Mouse (Mus musculus) ES-Bruce4 (cell line): ENCODE results near the gene Kif2a. TPM values are rescaled to one million over a fixed set of nuclear protein-coding genes. Genes with fewer than 3 reads are reported as not detected.
"Not testable (repeated sequence)": the region's sequence is repeated elsewhere in the genome, so short reads cannot be mapped to it uniquely, and the experiment has no call there.

Experiments
- H3K27ac ChIP-seq: 2 replicates; pipeline ENCODE4 v1.5.1; 2012; ENCODE audit warnings: low read length, inconsistent platforms; ENCODE audit not compliant: insufficient read depth
- H3K27me3 ChIP-seq: 2 replicates; pipeline ENCODE4 v1.6.1; 2012; ENCODE audit warnings: mild to moderate bottlenecking, low read length, inconsistent platforms; ENCODE audit not compliant: control insufficient read depth, poor library complexity, insufficient read depth, severe bottlenecking
- H3K36me3 ChIP-seq: 2 replicates; pipeline ENCODE4 v1.6.1; 2012; ENCODE audit warnings: inconsistent platforms, mild to moderate bottlenecking, low read length, moderate library complexity; ENCODE audit not compliant: control insufficient read depth, poor library complexity, insufficient read depth, severe bottlenecking
- H3K4me1 ChIP-seq: one replicate; pipeline ENCODE4 v1.8.1; 2011; ENCODE audit warnings: low read length; ENCODE audit not compliant: control insufficient read depth, insufficient read depth
- H3K4me3 ChIP-seq: 2 replicates; pipeline ENCODE4 v1.5.1; 2011; ENCODE audit warnings: low read depth, mild to moderate bottlenecking, low read length
- H3K9ac ChIP-seq: 2 replicates; pipeline ENCODE4 v1.6.1; 2012; ENCODE audit warnings: low read depth, mild to moderate bottlenecking, inconsistent platforms; ENCODE audit not compliant: poor library complexity, severe bottlenecking
- H3K9me3 ChIP-seq: replicated peaks from 2 replicates; pipeline ENCODE4 v1.6.1; 2012; ENCODE audit warnings: mild to moderate bottlenecking, low read length, inconsistent platforms; ENCODE audit not compliant: control insufficient read depth, poor library complexity, insufficient read depth, severe bottlenecking
- CTCF ChIP-seq: IDR thresholded peaks from one replicate; pipeline ENCODE4 v1.8.1; 2011; ENCODE audit warnings: low read depth, low read length
- EP300 ChIP-seq: IDR thresholded peaks from 2 replicates; pipeline ENCODE4 v1.6.1; 2011; ENCODE audit warnings: low read depth, low read length; ENCODE audit not compliant: insufficient read depth
- POLR2A ChIP-seq: IDR thresholded peaks from one replicate; pipeline ENCODE4 v1.8.1; 2011; ENCODE audit warnings: low read length; ENCODE audit not compliant: insufficient read depth
- polyA plus RNA-seq: library from polyadenylated mRNA; stranded (reverse); fragments of >200 nt; gene quantifications from 2 replicates; pipeline ENCODE4 v1.2.4, GENCODE M21; 2011; ENCODE audit warnings: low read depth; ENCODE audit not compliant: missing spikeins, insufficient read depth, insufficient read length

The Kif2a gene
- polyA plus RNA-seq, 1 experiment: 162 TPM

DNA sequence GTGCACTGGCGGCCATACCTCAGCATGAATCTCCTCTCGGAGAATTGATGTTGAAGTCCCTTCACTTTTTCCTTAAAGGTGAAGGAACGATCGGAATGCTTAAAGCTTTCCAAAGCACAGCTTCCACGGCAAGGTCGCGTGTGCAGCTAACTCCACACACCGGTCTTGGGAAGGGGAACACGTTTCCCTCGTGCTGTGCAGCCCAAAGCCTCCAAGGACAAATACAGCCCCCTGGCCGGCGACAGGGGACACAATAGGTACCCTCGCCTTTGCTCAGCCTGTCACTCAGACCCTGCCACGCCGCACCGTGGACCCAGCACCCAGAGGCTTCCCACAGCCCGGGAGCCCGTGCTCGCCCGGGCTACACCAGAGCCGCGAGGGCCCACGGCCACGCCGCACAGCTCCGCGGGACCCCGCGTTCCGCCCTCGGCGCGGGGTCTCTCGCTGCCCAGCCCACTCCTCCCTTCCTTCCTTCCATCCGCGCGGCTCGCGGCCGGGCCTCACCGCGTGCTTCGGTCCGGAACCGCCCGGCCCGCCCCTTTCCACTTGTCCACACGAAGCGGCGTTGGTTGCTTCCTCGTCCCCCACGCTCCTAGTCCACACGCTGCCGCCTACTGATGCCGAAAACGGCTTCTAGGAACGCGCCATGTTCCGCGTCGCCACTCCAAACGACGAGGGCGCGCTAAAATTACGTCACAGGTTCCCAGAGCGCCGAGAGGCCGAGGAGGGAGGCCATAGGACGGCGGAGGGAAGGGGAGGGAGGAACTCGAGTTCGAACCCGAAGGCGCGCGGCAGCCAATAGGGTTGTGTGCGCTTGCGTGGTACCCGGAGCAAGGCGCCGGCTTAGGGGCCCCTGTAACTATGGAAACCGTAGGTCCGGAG is 85.4 kb downstream of the Kif2a start, which contains the start of gene Ipo11:
Ipo11 (minus strand) TSS at position 703 of the 882 bp plus-strand sequence.
- Histone ChIP-seq H3K4me3 (peak within 1 kb of the TSS; percentile 93), H3K9me3 (no peaks in the 10 kb centered on the region), H3K27ac (0 out of 2 replicates have a peak within 1 kb of the TSS, but pooled peaks have one; percentile 9), H3K27me3 (no peaks in the 10 kb centered on the region), H3K4me1 (no peaks in the 10 kb centered on the region), H3K36me3 (no peaks in the 10 kb centered on the region), H3K9ac (peak within 1 kb of the TSS; percentile 89)
- TF ChIP-seq EP300 (no peak), POLR2A (no peak), CTCF (no peak)

DNA sequence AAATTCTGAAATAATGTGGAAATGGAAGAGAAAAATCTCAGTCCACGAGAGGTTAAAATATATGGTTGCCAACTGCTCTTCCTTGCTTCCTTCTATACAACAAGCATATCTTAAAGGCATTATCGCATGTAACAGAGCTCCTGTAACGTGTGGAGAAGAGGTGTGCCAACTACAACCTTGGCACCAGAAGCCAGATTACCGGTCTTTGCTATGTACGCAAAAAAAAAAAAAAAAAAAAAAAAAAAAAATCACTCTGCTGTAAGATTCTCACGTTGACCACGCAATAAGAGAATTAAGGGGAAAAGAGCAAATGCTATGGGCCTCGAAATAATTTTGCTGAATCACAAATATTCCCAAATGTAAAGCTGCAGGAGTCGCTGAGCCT is 86.1 kb downstream of the Kif2a start:
- H3K9me3 ChIP-seq: no peaks in the 10 kb centered on the region
- H3K4me3 ChIP-seq: peak overlapping the region; percentile 93
- H3K27ac ChIP-seq: no peak overlapping the region
- TF ChIP-seq EP300 (no peak), POLR2A (no peak), CTCF (no peak)
- no peaks in the 10 kb centered on the region for H3K4me1 ChIP-seq
- no peaks in the 10 kb centered on the region for H3K27me3 ChIP-seq
- peak overlapping the region; percentile 89 for H3K9ac ChIP-seq
- no peaks in the 10 kb centered on the region for H3K36me3 ChIP-seq

DNA sequence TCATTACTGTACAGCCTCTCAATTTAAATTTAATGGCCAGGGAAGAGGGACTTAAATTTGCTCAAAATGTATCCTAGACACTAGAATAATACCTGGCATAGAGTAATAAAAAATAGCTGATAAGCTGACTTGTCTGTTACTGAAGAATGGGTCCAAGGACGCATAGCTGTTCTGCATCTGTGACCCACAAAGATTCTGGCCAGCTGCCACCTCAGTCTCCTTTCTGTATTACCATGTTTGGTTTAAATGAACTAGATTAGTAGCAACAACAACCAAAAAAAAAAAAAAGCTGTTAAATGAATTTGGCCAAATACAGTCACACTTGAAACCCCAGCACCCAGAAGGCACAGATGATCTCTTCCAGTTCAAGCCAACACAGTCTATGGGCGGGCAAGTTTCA is 92.7 kb downstream of the Kif2a start:
- Histone ChIP-seq H3K27me3 (no peaks in the 10 kb centered on the region; the same call in 1 of the 2 replicates), H3K9ac (no peak overlapping the region), H3K9me3 (peaks cover 14% of the 10 kb centered on the region), H3K4me1 (no peaks in the 10 kb centered on the region), H3K27ac (no peak overlapping the region), H3K36me3 (peaks cover 11% of the 10 kb centered on the region), H3K4me3 (no peak overlapping the region)
- TF ChIP-seq CTCF (no peak), POLR2A (no peak), EP300 (no peak)

DNA sequence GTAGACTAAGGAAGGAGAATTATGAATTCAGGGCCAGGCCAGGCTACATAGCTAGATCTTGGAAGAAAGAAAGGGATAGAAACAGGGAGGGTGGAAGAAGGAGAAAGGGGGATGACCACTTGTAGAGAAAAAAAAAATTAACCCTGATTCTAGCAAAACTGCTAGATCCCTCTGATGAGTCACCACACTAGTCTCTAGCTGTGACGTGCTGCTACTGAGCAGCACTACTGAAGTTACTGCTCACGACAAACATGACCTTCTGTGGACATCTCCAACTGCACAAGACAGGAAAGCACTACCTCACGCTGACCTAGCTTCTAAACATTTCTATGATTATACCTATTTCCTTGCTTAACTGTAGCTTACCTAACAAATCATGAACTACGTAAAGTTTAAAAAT is 93.6 kb downstream of the Kif2a start:
- Histone ChIP-seq H3K4me3 (no peak overlapping the region), H3K27ac (no peak overlapping the region), H3K4me1 (no peaks in the 10 kb centered on the region), H3K9ac (no peak overlapping the region), H3K9me3 (peaks cover 14% of the 10 kb centered on the region), H3K27me3 (no peaks in the 10 kb centered on the region; the same call in 1 of the 2 replicates), H3K36me3 (peaks cover 16% of the 10 kb centered on the region)
- no peak for TF ChIP-seq CTCF
- no peak for TF ChIP-seq POLR2A
- no peak for TF ChIP-seq EP300

DNA sequence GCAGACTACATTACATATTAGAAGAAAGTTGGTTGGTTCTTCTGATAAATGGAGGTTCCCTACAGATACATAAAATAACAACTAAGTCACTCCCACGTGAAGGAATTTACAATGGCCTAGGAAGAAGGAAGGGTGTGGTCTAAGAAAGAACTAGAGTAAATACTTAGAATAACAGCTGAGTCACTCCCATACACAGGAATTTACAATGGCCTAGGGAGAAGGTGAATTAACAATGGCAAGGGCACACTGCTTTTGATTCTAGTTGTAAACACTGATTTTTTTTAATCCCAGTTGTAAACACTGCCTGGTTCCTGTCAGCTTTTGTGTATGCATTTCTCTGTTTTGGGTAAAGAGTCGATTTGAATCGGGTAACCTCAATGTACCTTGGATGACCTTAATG is 96.0 kb downstream of the Kif2a start:
- H3K4me3 ChIP-seq, H3K27ac ChIP-seq, H3K9ac ChIP-seq, H3K27me3 ChIP-seq, H3K4me1 ChIP-seq: not testable (repeated sequence)
- Histone ChIP-seq H3K9me3 (peaks cover 14% of the 10 kb centered on the region), H3K36me3 (peaks cover 32% of the 10 kb centered on the region)

DNA sequence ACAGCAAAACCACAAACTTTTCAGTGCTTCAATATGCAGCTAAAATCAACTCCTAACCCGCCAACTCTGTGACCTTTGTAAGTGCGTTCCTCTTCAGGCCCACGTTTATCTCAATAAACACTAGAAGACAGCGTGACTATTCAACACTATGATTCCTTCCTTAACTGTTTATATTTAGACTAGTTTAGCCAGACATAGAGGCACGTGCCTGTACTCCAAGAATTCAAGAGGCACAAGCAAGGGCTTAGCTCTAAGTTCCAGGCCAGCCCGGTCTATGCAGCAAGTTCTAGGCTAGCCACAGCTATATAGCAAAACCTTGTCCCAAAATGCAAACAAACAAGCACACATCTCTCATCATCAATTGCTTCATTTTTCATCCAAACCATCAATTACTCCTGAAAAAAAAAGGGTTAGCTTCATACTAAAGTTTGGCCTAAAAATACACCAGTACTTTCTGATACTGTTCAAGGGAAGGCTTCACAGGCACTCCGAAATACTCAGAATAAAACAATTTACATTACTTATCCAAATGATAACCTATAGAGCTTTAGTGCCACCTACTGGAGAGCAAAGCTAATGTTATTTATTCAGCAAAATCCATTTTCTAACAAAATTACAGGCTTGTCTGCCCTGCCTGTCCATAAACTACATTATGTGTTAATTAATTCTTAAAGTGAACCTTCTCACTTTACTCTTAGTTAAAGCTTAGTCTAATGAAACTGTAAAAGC is 103.4 kb downstream of the Kif2a start:
- TF ChIP-seq CTCF (no peak), EP300 (no peak), POLR2A (no peak)
- Histone ChIP-seq H3K9ac (no peak overlapping the region), H3K27me3 (no peaks in the 10 kb centered on the region), H3K9me3 (no peaks in the 10 kb centered on the region), H3K36me3 (peaks cover 37% of the 10 kb centered on the region), H3K4me3 (no peak overlapping the region), H3K4me1 (no peaks in the 10 kb centered on the region), H3K27ac (no peak overlapping the region)
